Mouse (Mus musculus) forebrain, embryonic 13.5 days (tissue): ENCODE data around the gene Itprip. TPM values are rescaled to one million over a fixed set of nuclear protein-coding genes. Genes with fewer than 3 reads are reported as not detected.

ENCODE experiments used
- ATAC-seq: fragments of 200-750 bp; cut with Nextera tagmentation; 2 replicates; pipeline ENCODE4 v1.8.0; 2017
- H3K27ac ChIP-seq: fragments of 300-500 bp; sonication (generic); 2 replicates; pipeline ENCODE4 v1.5.1; 2015; ENCODE audit warnings: inconsistent platforms, mild to moderate bottlenecking, moderate library complexity
- H3K27me3 ChIP-seq: fragments of 300-500 bp; sonication (generic); 2 replicates; pipeline ENCODE4 v1.6.1; 2015; ENCODE audit warnings: mild to moderate bottlenecking, inconsistent platforms
- H3K36me3 ChIP-seq: fragments of 300-500 bp; sonication (generic); 2 replicates; pipeline ENCODE4 v1.6.1; 2015; ENCODE audit warnings: mild to moderate bottlenecking, inconsistent platforms; ENCODE audit not compliant: poor library complexity, severe bottlenecking
- H3K4me1 ChIP-seq: fragments of 300-500 bp; sonication (generic); 2 replicates; pipeline ENCODE4 v1.6.1; 2015; ENCODE audit warnings: inconsistent platforms
- H3K4me2 ChIP-seq: fragments of 300-500 bp; sonication (generic); 2 replicates; pipeline ENCODE4 v1.6.1; 2015; ENCODE audit warnings: inconsistent platforms, mild to moderate bottlenecking, moderate library complexity
- H3K4me3 ChIP-seq: fragments of 300-500 bp; sonication (generic); 2 replicates; pipeline ENCODE4 v1.5.1; 2015; ENCODE audit warnings: mild to moderate bottlenecking, inconsistent platforms
- H3K9ac ChIP-seq: fragments of 300-500 bp; sonication (generic); 2 replicates; pipeline ENCODE4 v1.6.1; 2015; ENCODE audit warnings: mild to moderate bottlenecking, inconsistent platforms
- H3K9me3 ChIP-seq: fragments of 300-500 bp; sonication (generic); replicated peaks from 2 replicates; pipeline ENCODE4 v1.6.1; 2016; ENCODE audit warnings: inconsistent platforms
- WGBS: fragments of 180-500 bp; shearing (Covaris S2); methylation state at CpG from one replicate; pipeline ENCODE4 v1.1.7; 2015; 5-methylcytosine and 5-hydroxymethylcytosine counted together
- polyA plus RNA-seq: library from polyadenylated mRNA; unstranded; fragments of >200 nt; fragmentation: Nextera tagmentation; extraction: Ambion mirVana; gene quantifications from 2 replicates; pipeline ENCODE4 v1.2.1, GENCODE M21; 2015

Itprip gene
- polyA plus RNA-seq, 1 experiment from 2014 or later, result 9.8 TPM

GRCm38 (mm10) chr19:47910751-47911150, 8.3 kb downstream of the Itprip start:
- no peaks in the 10 kb centered on the region for H3K36me3 ChIP-seq
- WGBS, result 89% methylated on average over 4 of the region's 4 CpGs
- H3K4me2 ChIP-seq, result no peak overlapping the region
- no peaks in the 10 kb centered on the region for H3K9me3 ChIP-seq
- H3K4me1 ChIP-seq, result peaks cover 38% of the 10 kb centered on the region
- ATAC-seq, result no peak
- H3K27ac ChIP-seq, result no peak overlapping the region
- no peak overlapping the region for H3K9ac ChIP-seq
- H3K27me3 ChIP-seq, result no peaks in the 10 kb centered on the region
- H3K4me3 ChIP-seq, result no peak overlapping the region

- no peak overlapping the region for H3K9ac ChIP-seq
- WGBS, result 47% methylated on average over 3 of the region's 4 CpGs
- peak; percentile 32; the same call in 1 of the 2 replicates for ATAC-seq
- peak overlapping the region; percentile 95 for H3K27ac ChIP-seq
- no peaks in the 10 kb centered on the region for H3K36me3 ChIP-seq
- peaks cover 37% of the 10 kb centered on the region for H3K4me1 ChIP-seq
- H3K27me3 ChIP-seq, result no peaks in the 10 kb centered on the region
- H3K4me2 ChIP-seq, result peak overlapping the region; percentile 63
- no peak overlapping the region for H3K4me3 ChIP-seq
- no peaks in the 10 kb centered on the region for H3K9me3 ChIP-seq
Measured at GRCm38 (mm10) chr19:47910117-47910618, 8.9 kb downstream of the Itprip start.

GRCm38 (mm10) chr19:47909387-47910116, 9.5 kb downstream of the Itprip start:
- 0% methylated on average over 10 of the region's 10 CpGs for WGBS
- Histone ChIP-seq H3K27me3 (no peaks in the 10 kb centered on the region), H3K9ac (peak overlapping the region; percentile 74), H3K9me3 (no peaks in the 10 kb centered on the region), H3K4me1 (peaks cover 38% of the 10 kb centered on the region), H3K4me2 (peak overlapping the region; percentile 63), H3K27ac (peak overlapping the region; percentile 95), H3K4me3 (peak overlapping the region; percentile 35), H3K36me3 (no peaks in the 10 kb centered on the region)
- peak; percentile 86 for ATAC-seq

GRCm38 (mm10) chr19:47908961-47909371, 10.1 kb downstream of the Itprip start:
- Histone ChIP-seq H3K4me1 (peaks cover 38% of the 10 kb centered on the region), H3K36me3 (no peaks in the 10 kb centered on the region), H3K27ac (peak overlapping the region; percentile 95), H3K4me3 (peak overlapping the region; percentile 35), H3K9me3 (no peaks in the 10 kb centered on the region), H3K9ac (peak overlapping the region; percentile 74), H3K4me2 (peak overlapping the region; percentile 63), H3K27me3 (no peaks in the 10 kb centered on the region)
- 23% methylated on average over 6 of the region's 6 CpGs for WGBS
- ATAC-seq, result no peak; the same call in none of the 2 replicates

GRCm38 (mm10) chr19:47907596-47907995, 11.5 kb downstream of the Itprip start:
- ATAC-seq, result no peak
- WGBS, result 93% methylated on average over 9 of the region's 9 CpGs
- Histone ChIP-seq H3K4me1 (peaks cover 45% of the 10 kb centered on the region), H3K9ac (no peak overlapping the region), H3K4me2 (no peak overlapping the region), H3K4me3 (no peak overlapping the region), H3K9me3 (no peaks in the 10 kb centered on the region), H3K36me3 (no peaks in the 10 kb centered on the region), H3K27me3 (no peaks in the 10 kb centered on the region), H3K27ac (no peak overlapping the region)

GRCm38 (mm10) chr19:47905603-47906002, 13.5 kb downstream of the Itprip start:
- WGBS, result 90% methylated on average over 5 of the region's 5 CpGs
- H3K9ac ChIP-seq, result no peak overlapping the region
- no peak for ATAC-seq
- no peaks in the 10 kb centered on the region for H3K9me3 ChIP-seq
- no peak overlapping the region; the same call in 1 of the 2 replicates for H3K27ac ChIP-seq
- no peaks in the 10 kb centered on the region for H3K36me3 ChIP-seq
- H3K4me3 ChIP-seq, result no peak overlapping the region
- no peaks in the 10 kb centered on the region for H3K27me3 ChIP-seq
- peaks cover 36% of the 10 kb centered on the region for H3K4me1 ChIP-seq
- no peak overlapping the region for H3K4me2 ChIP-seq

- Histone ChIP-seq H3K4me3 (no peak overlapping the region), H3K36me3 (no peaks in the 10 kb centered on the region), H3K27me3 (no peaks in the 10 kb centered on the region), H3K27ac (no peak overlapping the region), H3K4me1 (peaks cover 30% of the 10 kb centered on the region), H3K9ac (no peak overlapping the region), H3K4me2 (no peak overlapping the region), H3K9me3 (no peaks in the 10 kb centered on the region)
- ATAC-seq, result no peak
- 90% methylated on average over 4 of the region's 4 CpGs for WGBS
Measured at GRCm38 (mm10) chr19:47905081-47905480, 14.0 kb downstream of the Itprip start.

- Histone ChIP-seq H3K9me3 (no peaks in the 10 kb centered on the region), H3K4me2 (no peak overlapping the region), H3K9ac (no peak overlapping the region), H3K27ac (no peak overlapping the region), H3K4me3 (no peak overlapping the region), H3K4me1 (peaks cover 16% of the 10 kb centered on the region), H3K27me3 (no peaks in the 10 kb centered on the region), H3K36me3 (no peaks in the 10 kb centered on the region)
- 54% methylated on average over 4 of the region's 4 CpGs for WGBS
- peak; percentile 31; the same call in 1 of the 2 replicates for ATAC-seq
Measured at GRCm38 (mm10) chr19:47903679-47904078, 15.4 kb downstream of the Itprip start.

GRCm38 (mm10) chr19:47902316-47903201, 16.5 kb downstream of the Itprip start:
- H3K4me2 ChIP-seq, result no peak overlapping the region
- no peak overlapping the region for H3K9ac ChIP-seq
- H3K36me3 ChIP-seq, result peaks cover 3% of the 10 kb centered on the region
- peaks cover 12% of the 10 kb centered on the region; the same call in 1 of the 2 replicates for H3K4me1 ChIP-seq
- WGBS, result 76% methylated on average over 13 of the region's 13 CpGs
- H3K27me3 ChIP-seq, result no peaks in the 10 kb centered on the region
- H3K4me3 ChIP-seq, result no peak overlapping the region
- no peak for ATAC-seq
- no peaks in the 10 kb centered on the region for H3K9me3 ChIP-seq
- H3K27ac ChIP-seq, result no peak overlapping the region; the same call in 1 of the 2 replicates

- Histone ChIP-seq H3K9me3 (no peaks in the 10 kb centered on the region), H3K27me3 (no peaks in the 10 kb centered on the region), H3K27ac (no peak overlapping the region), H3K9ac (no peak overlapping the region), H3K36me3 (peaks cover 23% of the 10 kb centered on the region), H3K4me2 (no peak overlapping the region), H3K4me3 (no peak overlapping the region), H3K4me1 (peaks cover 12% of the 10 kb centered on the region; the same call in 1 of the 2 replicates)
- no peak for ATAC-seq
- 86% methylated on average over 10 of the region's 10 CpGs for WGBS
Measured at GRCm38 (mm10) chr19:47900558-47900957, 18.5 kb downstream of the Itprip start.

GRCm38 (mm10) chr19:47900012-47900411, 19.1 kb downstream of the Itprip start:
- Histone ChIP-seq H3K4me3 (no peak overlapping the region), H3K9ac (no peak overlapping the region), H3K27ac (no peak overlapping the region), H3K4me2 (no peak overlapping the region), H3K4me1 (peaks cover 7% of the 10 kb centered on the region; the same call in 1 of the 2 replicates), H3K27me3 (no peaks in the 10 kb centered on the region), H3K9me3 (no peaks in the 10 kb centered on the region), H3K36me3 (peaks cover 29% of the 10 kb centered on the region)
- no peak for ATAC-seq
- 63% methylated on average over 6 of the region's 6 CpGs for WGBS
